ENCODE assay signal across 28 mouse cellular contexts in genomic region chr17:45797121-45797520, GRCm38 (mm10).
A peak's percentile ranks its signal among the peaks of the same experiment; 100 is the strongest.
DNase-seq lines count a peak whose midpoint lies in the region; ATAC-seq and TF ChIP-seq lines count a peak whose summit lies in the region.
"Had no signal": no experiment of that assay in that cellular context is flagged by ENCODE, and none has a peak within 500 bp of the region (broad histone marks: within the 10 kb centered on the region; RNA-seq: fewer than 3 reads in every experiment).

No protein-coding gene starts in this region.

- WGBS in stomach, embryonic 16.5 days = 57% methylated on average over 6 of the region's 6 CpGs

- no peak overlapping the region for H3K9ac ChIP-seq in stomach, embryonic 16.5 days (ENCODE audit: low read length)
- H3K9ac ChIP-seq: forebrain, embryonic 13.5 days; heart, embryonic 12.5 days; heart, embryonic 15.5 days; hindbrain, embryonic 13.5 days had no signal

- peak overlapping the region; percentile 92 for H3K27ac ChIP-seq in gastrocnemius, adult 2 months
- H3K27ac ChIP-seq in stomach, embryonic 16.5 days (ENCODE audit: low read length) = no peak overlapping the region
- H3K27ac ChIP-seq: forebrain, embryonic 10.5 days; forebrain, embryonic 13.5 days; heart, embryonic 15.5 days; hindbrain, embryonic 10.5 days; hindbrain, embryonic 13.5 days had no signal

- peak; percentile 40; the same call in 1 of the 2 replicates for ATAC-seq in stomach, embryonic 16.5 days (ENCODE audit: insufficient read depth, low FRiP score)
- ATAC-seq: forebrain, embryonic 13.5 days; forebrain, embryonic 16.5 days; hindbrain, embryonic 16.5 days; inflammation-experienced regulatory T-cells, adult 6 months; intestine, embryonic 16.5 days had no signal

- H3K27me3 ChIP-seq in stomach, embryonic 16.5 days (ENCODE audit: control insufficient read depth, insufficient read depth, low read length) = no peaks in the 10 kb centered on the region
- H3K27me3 ChIP-seq: forebrain, embryonic 13.5 days; hindbrain, embryonic 13.5 days had no signal

- no peak overlapping the region for H3K4me2 ChIP-seq in stomach, embryonic 16.5 days (ENCODE audit: low read depth, low read length)
- H3K4me2 ChIP-seq: forebrain, embryonic 13.5 days; heart, embryonic 12.5 days; heart, embryonic 15.5 days; hindbrain, embryonic 13.5 days had no signal

- no peaks in the 10 kb centered on the region for H3K36me3 ChIP-seq in stomach, embryonic 16.5 days (ENCODE audit: control insufficient read depth, insufficient read depth, low read length)
- H3K36me3 ChIP-seq: forebrain, embryonic 10.5 days; heart, embryonic 12.5 days; heart, embryonic 15.5 days; hindbrain, embryonic 10.5 days; hindbrain, embryonic 13.5 days had no signal

- H3K4me1 ChIP-seq in stomach, embryonic 16.5 days (ENCODE audit: control insufficient read depth, insufficient read depth, low read length) = no peaks in the 10 kb centered on the region
- H3K4me1 ChIP-seq: forebrain, embryonic 13.5 days; hindbrain, embryonic 10.5 days; hindbrain, embryonic 13.5 days had no signal

- no peak overlapping the region for H3K4me3 ChIP-seq in gastrocnemius, adult 2 months
- H3K4me3 ChIP-seq in stomach, embryonic 16.5 days (replicated peaks; ENCODE audit: low read length) = no peak overlapping the region
- H3K4me3 ChIP-seq: forebrain, embryonic 10.5 days; forebrain, embryonic 13.5 days; heart, embryonic 12.5 days; heart, embryonic 15.5 days; hindbrain, embryonic 10.5 days; hindbrain, embryonic 13.5 days had no signal

- no peak for TF ChIP-seq CTCF in gastrocnemius, adult 2 months (IDR thresholded peaks at IDR 0.05)

- DNase-seq in gastrocnemius, adult 2 months = no peak
- no peak for DNase-seq in gastrocnemius, postnatal 4 days (ENCODE audit: low spot score in 2 of 2)
- peak; percentile 84 for DNase-seq in NIH3T3 (ENCODE audit: low read depth)
- no peak for DNase-seq in urinary bladder, postnatal 4 days (ENCODE audit: low spot score in 2 of 2)
- DNase-seq in MN1 (ENCODE audit: low spot score) = no peak
- DNase-seq: adrenal gland, adult 2 months; adrenal gland, postnatal 14 days; B cell, adult 2 months; cerebellum, adult 11 months; cerebellum, adult 8-10 months; cerebellum, postnatal 10 days; cerebellum, postnatal 36 days; embryo, embryonic 11 days; gastrocnemius, postnatal 14 days; heart, adult 18-20 months; heart, postnatal 10 days; heart, postnatal 36 days had no signal

- intact Hi-C loops in gastrocnemius, adult 2 months (cut with DNase I) = loop anchor here (5.0 kb wide), 1 partner anchor 50 kb away; no protein-coding TSS in a partner anchor

- peaks cover 8% of the 10 kb centered on the region; the same call in 1 of the 2 replicates for H3K9me3 ChIP-seq in stomach, embryonic 16.5 days (replicated peaks; ENCODE audit: control insufficient read depth, low read length)
- H3K9me3 ChIP-seq: heart, embryonic 15.5 days; hindbrain, embryonic 13.5 days had no signal
